Mouse (Mus musculus) ES-E14 (cell line): Measurements from ENCODE around the gene Parp4. TPM values are rescaled to one million over a fixed set of nuclear protein-coding genes. Genes with fewer than 3 reads are reported as not detected.

Source experiments
- DNase-seq: peaks from one replicate; pipeline ENCODE4 v3.0.0-alpha.2; 2013; ENCODE audit warnings: low read depth, low spot score
- H3K27ac ChIP-seq: 2 replicates; pipeline ENCODE4 v1.5.1; 2012; ENCODE audit warnings: low read depth, mild to moderate bottlenecking, low read length, moderate library complexity, mixed read lengths; ENCODE audit not compliant: poor library complexity, insufficient read depth, severe bottlenecking
- H3K36me3 ChIP-seq: 2 replicates; pipeline ENCODE4 v1.6.1; 2012; ENCODE audit warnings: mild to moderate bottlenecking, low read length, moderate library complexity, mixed read lengths; ENCODE audit not compliant: control insufficient read depth, poor library complexity, insufficient read depth, severe bottlenecking
- H3K4me1 ChIP-seq, 2 experiments: fragments of 150-350 bp in 1 of 2; sonication (generic) in 1 of 2; 2 replicates each; pipeline ENCODE4 v1.6.1; 2012; ENCODE audit warnings: low read length in 2 of 2, mild to moderate bottlenecking in 1 of 2, mixed read lengths in 1 of 2; ENCODE audit not compliant: control insufficient read depth in 2 of 2, insufficient read depth in 2 of 2, poor library complexity in 1 of 2
- H3K4me3 ChIP-seq, 2 experiments: fragments of 150-350 bp in 1 of 2; sonication (generic) in 1 of 2; 2 replicates each; pipeline ENCODE4 v1.5.1; 2012; ENCODE audit warnings: low read length in 2 of 2, low read depth in 1 of 2, mild to moderate bottlenecking in 1 of 2, mixed read lengths in 1 of 2; ENCODE audit not compliant: insufficient read depth in 1 of 2, poor library complexity in 1 of 2, severe bottlenecking in 1 of 2
- H3K9ac ChIP-seq: 2 replicates; pipeline ENCODE4 v1.6.1; 2012; ENCODE audit warnings: low read depth, mild to moderate bottlenecking, low read length, mixed read lengths; ENCODE audit not compliant: poor library complexity, insufficient read depth, severe bottlenecking
- H3K9me3 ChIP-seq: fragments of 150-350 bp; sonication (generic); 2 replicates; pipeline ENCODE4 v1.6.1; 2012; ENCODE audit warnings: low read depth, mild to moderate bottlenecking, low read length; ENCODE audit not compliant: control insufficient read depth, insufficient read depth
- CHD2 ChIP-seq: IDR thresholded peaks from 2 replicates; pipeline ENCODE4 v1.6.1; 2014; ENCODE audit warnings: mild to moderate bottlenecking, low read depth, low read length, inconsistent platforms
- HCFC1 ChIP-seq: IDR thresholded peaks from 2 replicates; pipeline ENCODE4 v1.6.1; 2012; ENCODE audit warnings: low read length, inconsistent platforms, borderline replicate concordance; ENCODE audit not compliant: insufficient read depth
- MAFK ChIP-seq: IDR thresholded peaks from 2 replicates; pipeline ENCODE4 v1.6.1; 2014; ENCODE audit warnings: mild to moderate bottlenecking, low read depth, low read length, inconsistent platforms; ENCODE audit not compliant: insufficient read depth
- ZC3H11A ChIP-seq: IDR thresholded peaks from 2 replicates; pipeline ENCODE4 v1.6.1; 2012; ENCODE audit warnings: low read depth, mild to moderate bottlenecking, inconsistent platforms, low read length, borderline replicate concordance
- ZNF384 ChIP-seq: IDR thresholded peaks from 2 replicates; pipeline ENCODE4 v1.6.1; 2012; ENCODE audit warnings: low read depth, low read length, inconsistent platforms
- in situ Hi-C, 2 experiments: fragments of 600-800 bp; cut with MboI; formaldehyde crosslinking; loops; one replicate each; pipeline ENCODE4 v1.15.1; 2025; ENCODE audit warnings: low sequenced_read_pairs in 2 of 2, inconsistent platforms in 1 of 2; ENCODE audit not compliant: unreplicated experiment in 2 of 2
- total RNA-seq: library from RNA; depleted of rRNA; stranded (reverse); fragments of 300-350 nt; gene quantifications from 2 replicates; pipeline ENCODE4 v1.2.3, GENCODE M21; 2012

Gene Parp4
- total RNA-seq, 1 experiment = 1.7 TPM

DNA sequence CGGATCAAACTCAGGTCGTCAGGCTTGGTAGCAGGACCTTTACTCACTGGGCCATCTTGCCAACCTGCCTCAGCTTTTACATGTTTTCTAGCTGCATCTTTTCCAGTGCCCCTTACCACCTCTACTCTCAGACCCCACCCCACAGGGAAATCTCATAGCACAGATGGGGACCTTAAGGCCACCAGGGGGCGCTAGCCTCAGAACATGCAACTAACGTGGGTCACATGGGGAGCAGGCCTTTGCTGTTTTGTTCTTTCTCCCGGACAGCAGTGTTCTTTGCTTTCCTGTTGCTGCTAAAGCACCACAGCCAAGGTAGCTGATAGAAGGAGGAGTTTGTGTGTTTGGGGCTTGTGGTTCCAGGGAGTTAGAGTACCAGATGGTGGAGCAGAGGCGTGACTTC lies 23.3 kb downstream of the Parp4 start:
- in situ Hi-C loops = no loop called here
- DNase-seq = peak; percentile 78
- Histone ChIP-seq H3K36me3 (no peaks in the 10 kb centered on the region; the same call in 1 of the 2 replicates), H3K9me3 (no peaks in the 10 kb centered on the region), H3K27ac (no peak overlapping the region), H3K9ac (no peak overlapping the region), H3K4me1 (no peaks in the 10 kb centered on the region; a peak in 1 of 4 replicates), H3K4me3 (no peak overlapping the region)
- no peak for TF ChIP-seq ZNF384
- TF ChIP-seq CHD2 = no peak
- no peak for TF ChIP-seq HCFC1
- no peak for TF ChIP-seq MAFK
- TF ChIP-seq ZC3H11A = no peak

DNA sequence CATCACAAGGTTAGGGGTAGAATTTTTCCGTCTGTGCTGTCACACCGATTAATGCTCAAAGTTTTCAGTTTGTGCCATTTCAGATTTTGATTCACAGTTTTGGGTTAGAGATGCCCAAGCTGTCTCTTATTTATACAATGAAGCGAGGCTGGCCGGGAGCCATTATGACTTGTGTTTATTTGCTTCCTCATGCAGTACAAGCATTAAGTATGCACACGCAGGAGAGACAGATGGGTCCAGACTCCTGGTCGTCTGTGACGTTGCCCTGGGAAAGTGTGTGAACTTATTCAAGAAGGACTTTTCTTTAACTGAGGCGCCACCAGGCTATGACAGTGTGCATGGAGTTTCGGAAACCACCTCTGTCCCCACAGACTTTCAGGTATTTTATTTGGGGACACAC lies 26.6 kb downstream of the Parp4 start:
- Histone ChIP-seq H3K9ac (no peak overlapping the region), H3K4me1 (no peaks in the 10 kb centered on the region; a peak in 1 of 4 replicates), H3K36me3 (no peaks in the 10 kb centered on the region), H3K4me3 (no peak overlapping the region), H3K9me3 (no peaks in the 10 kb centered on the region), H3K27ac (no peak overlapping the region)
- no peak for DNase-seq
- TF ChIP-seq HCFC1 (no peak), MAFK (no peak), CHD2 (no peak), ZC3H11A (no peak), ZNF384 (no peak)
- in situ Hi-C loops = no loop called here

DNA sequence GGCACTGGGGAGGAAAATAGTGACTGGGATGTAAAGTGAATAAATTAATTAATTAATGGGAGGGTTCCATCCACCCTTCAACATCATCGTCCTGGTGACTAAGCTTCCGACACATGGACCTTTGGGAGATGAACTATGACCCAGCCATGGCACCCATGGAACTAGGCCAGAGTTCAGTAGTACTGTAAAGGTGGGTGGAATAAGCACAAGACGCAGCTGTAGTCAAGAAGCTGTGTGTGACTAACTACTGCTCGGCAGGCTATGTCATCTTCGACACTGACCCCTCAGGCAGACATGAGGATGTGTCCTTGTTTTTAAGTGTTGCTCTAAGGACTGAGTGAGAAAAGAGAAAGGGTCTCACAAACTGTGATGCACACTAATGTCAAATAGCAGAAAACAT lies 29.0 kb downstream of the Parp4 start:
- TF ChIP-seq ZNF384 = no peak
- no peak for TF ChIP-seq HCFC1
- TF ChIP-seq CHD2 = no peak
- no peak for TF ChIP-seq MAFK
- no peak for TF ChIP-seq ZC3H11A
- H3K9me3 ChIP-seq = no peaks in the 10 kb centered on the region
- no peaks in the 10 kb centered on the region for H3K36me3 ChIP-seq
- no peak overlapping the region for H3K9ac ChIP-seq
- DNase-seq = no peak
- no peak overlapping the region for H3K4me3 ChIP-seq
- H3K4me1 ChIP-seq = no peaks in the 10 kb centered on the region; a peak in 1 of 4 replicates
- H3K27ac ChIP-seq = no peak overlapping the region
- in situ Hi-C loops = no loop called here

DNA sequence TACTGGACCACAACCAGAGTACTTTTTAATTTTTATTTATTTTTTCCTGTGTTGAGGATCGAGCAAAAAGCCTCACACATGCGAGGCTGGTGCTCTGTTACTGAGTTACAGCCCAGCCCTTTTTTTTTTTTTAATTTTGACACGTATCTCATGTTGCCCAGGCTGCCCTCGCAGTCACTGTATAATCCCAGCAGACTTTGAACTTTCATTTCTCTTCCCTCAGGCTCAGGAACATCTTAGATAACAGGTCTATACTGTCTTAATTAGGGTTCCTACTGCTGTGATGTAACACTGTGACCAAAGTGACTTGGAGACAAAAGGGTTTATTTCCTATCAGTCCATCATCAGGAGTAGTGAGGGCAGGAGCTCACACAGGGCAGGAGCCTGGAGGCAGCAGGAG lies 29.7 kb downstream of the Parp4 start:
- Histone ChIP-seq H3K4me3 (no peak overlapping the region), H3K27ac (no peak overlapping the region), H3K36me3 (no peaks in the 10 kb centered on the region), H3K4me1 (no peaks in the 10 kb centered on the region), H3K9ac (no peak overlapping the region), H3K9me3 (no peaks in the 10 kb centered on the region)
- TF ChIP-seq HCFC1 = no peak
- no peak for TF ChIP-seq CHD2
- TF ChIP-seq ZC3H11A = no peak
- TF ChIP-seq ZNF384 = no peak
- no peak for TF ChIP-seq MAFK
- DNase-seq = no peak
- in situ Hi-C loops = no loop called here

DNA sequence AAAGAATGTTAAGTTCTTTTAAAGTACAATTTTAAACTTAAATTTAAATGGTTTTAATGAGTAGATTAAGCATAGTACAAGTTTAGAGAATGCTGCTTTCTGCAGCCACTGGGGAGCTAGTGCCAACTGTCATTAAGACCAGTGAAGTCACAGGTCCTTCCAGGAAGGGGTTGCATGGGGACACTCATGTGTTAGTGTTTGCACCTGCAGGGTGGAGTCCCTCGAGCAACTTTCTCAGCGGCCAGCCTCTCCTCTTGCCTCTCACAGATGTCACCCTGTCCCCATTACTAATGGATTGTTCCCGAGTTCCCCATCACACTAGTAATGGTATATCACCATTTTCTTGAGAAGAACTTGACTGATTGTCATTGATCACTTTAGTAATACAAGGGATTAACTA lies 37.8 kb downstream of the Parp4 start:
- no peaks in the 10 kb centered on the region for H3K36me3 ChIP-seq
- H3K4me3 ChIP-seq = no peak overlapping the region
- H3K4me1 ChIP-seq = no peaks in the 10 kb centered on the region
- H3K27ac ChIP-seq = no peak overlapping the region
- no peaks in the 10 kb centered on the region for H3K9me3 ChIP-seq
- TF ChIP-seq MAFK (no peak), HCFC1 (no peak), ZC3H11A (no peak), CHD2 (no peak), ZNF384 (no peak)
- in situ Hi-C loops = no loop called here
- no peak for DNase-seq
- H3K9ac ChIP-seq = no peak overlapping the region
